Mouse (Mus musculus): ENCODE data around the gene Isca1.

GRCm38 (mm10) chr13:59814109-59814591 is 44.5 kb upstream of the Isca1 start:
- TF ChIP-seq CTCF (IDR thresholded peaks at IDR 0.05; ENCODE audit: borderline replicate concordance, control insufficient read depth, extremely low read depth, insufficient read depth, low read length, poor library complexity) (no peak), POLR2A (IDR thresholded peaks at IDR 0.05; ENCODE audit: control insufficient read depth, extremely low read depth, insufficient read depth, low read length, poor library complexity) (no peak)

All from thymus, adult 2 months (tissue).